In the genomic region with DNA sequence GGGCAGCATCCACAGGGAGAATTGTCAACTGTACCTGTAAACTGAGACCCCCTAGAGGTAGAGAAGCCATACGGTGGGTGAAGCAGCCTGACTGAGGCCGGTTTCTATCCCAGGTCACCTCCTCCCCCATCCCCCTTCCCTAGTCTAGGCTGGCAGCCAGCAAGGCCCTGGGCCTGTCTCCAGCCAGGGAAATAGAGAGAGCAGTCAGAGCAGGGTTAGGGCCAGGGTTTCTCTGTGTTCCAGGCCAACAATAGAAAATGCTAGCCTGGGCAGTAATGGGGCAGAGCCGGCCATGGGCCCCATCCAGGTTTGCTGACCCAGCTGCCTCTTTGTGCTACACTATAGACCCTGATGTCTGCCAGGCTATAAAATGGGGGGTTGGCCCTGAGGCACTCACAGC, we compare ENCODE assay signal across 10 mouse cellular contexts. TPM values are rescaled to one million over a fixed set of nuclear protein-coding genes. Genes with fewer than 3 reads are reported as not detected.
DNase-seq lines count a peak whose midpoint lies in the region; ATAC-seq lines count a peak whose summit lies in the region.
"Had no signal": no experiment of that assay in that cellular context is flagged by ENCODE, and none has a peak within 500 bp of the region (broad histone marks: within the 10 kb centered on the region; RNA-seq: fewer than 3 reads in every experiment).

Gene Crybb1, plus strand, starts transcription at position 390 of the 400 bp plus-strand sequence.

- no peaks in the 10 kb centered on the region for H3K9me3 ChIP-seq in hindbrain, embryonic 15.5 days
- no peaks in the 10 kb centered on the region for H3K9me3 ChIP-seq in hindbrain, embryonic 13.5 days
- no peaks in the 10 kb centered on the region for H3K9me3 ChIP-seq in forebrain, embryonic 14.5 days (replicated peaks; ENCODE audit: control insufficient read depth, low read length)
- H3K9me3 ChIP-seq: limb, embryonic 13.5 days had no signal

- intact Hi-C loops in heart, postnatal 14 days (cut with DNase I), result no loop called here
- intact Hi-C loops in left cerebral cortex, postnatal 25 days (cut with DNase I), result no loop called here

- ATAC-seq in hindbrain, embryonic 15.5 days (ENCODE audit: low FRiP score, low read depth), result 0 out of 2 replicates have a peak, but pooled peaks have one; percentile 31
- no peak for ATAC-seq in hindbrain, embryonic 13.5 days (ENCODE audit: low FRiP score)
- ATAC-seq in forebrain, embryonic 14.5 days, result no peak

- 51% methylated on average over 3 of the region's 3 CpGs for WGBS in hindbrain, embryonic 15.5 days
- 59% methylated on average over 3 of the region's 3 CpGs for WGBS in hindbrain, embryonic 13.5 days
- 34% methylated on average over 3 of the region's 3 CpGs for WGBS in forebrain, embryonic 14.5 days

- no peak within 1 kb of the TSS for H3K4me2 ChIP-seq in hindbrain, embryonic 15.5 days
- H3K4me2 ChIP-seq in hindbrain, embryonic 13.5 days, result no peak within 1 kb of the TSS
- H3K4me2 ChIP-seq in forebrain, embryonic 14.5 days (ENCODE audit: low read length), result no peak within 1 kb of the TSS
- H3K4me2 ChIP-seq: limb, embryonic 13.5 days had no signal

- DNase-seq in adrenal gland, adult (ENCODE audit: inconsistent age in 2 of 2, low spot score in 1 of 2), result peak; percentile 80 to 93
- DNase-seq in forebrain, embryonic 14.5 days (ENCODE audit: low spot score), result peak; percentile 38
- DNase-seq in heart, postnatal 14 days, result peak; percentile 78 to 83
- peak; percentile 51 to 77 for DNase-seq in left cerebral cortex, postnatal 25 days (ENCODE audit: low spot score in 2 of 2)
- DNase-seq in urinary bladder, adult 18-20 months (ENCODE audit: low spot score in 2 of 2), result no peak
- no peak for DNase-seq in c-Kit-positive CD71-positive TER-119-positive erythroid progenitor cells, embryonic 14.5 days (ENCODE audit: low spot score)

- H3K27ac ChIP-seq in hindbrain, embryonic 15.5 days (replicated peaks), result peak within 1 kb of the TSS; percentile 59
- no peak within 1 kb of the TSS for H3K27ac ChIP-seq in hindbrain, embryonic 13.5 days
- no peak within 1 kb of the TSS; the same call in 1 of the 2 replicates for H3K27ac ChIP-seq in forebrain, embryonic 14.5 days (ENCODE audit: low read depth, low read length)
- H3K27ac ChIP-seq: limb, embryonic 13.5 days had no signal

- no peaks in the 10 kb centered on the region for H3K36me3 ChIP-seq in hindbrain, embryonic 15.5 days
- no peaks in the 10 kb centered on the region for H3K36me3 ChIP-seq in hindbrain, embryonic 13.5 days
- no peaks in the 10 kb centered on the region for H3K36me3 ChIP-seq in forebrain, embryonic 14.5 days (ENCODE audit: control insufficient read depth, insufficient read depth, low read length)
- H3K36me3 ChIP-seq: limb, embryonic 13.5 days had no signal

- peaks cover 23% of the 10 kb centered on the region for H3K4me1 ChIP-seq in hindbrain, embryonic 15.5 days (replicated peaks)
- peaks cover 31% of the 10 kb centered on the region for H3K4me1 ChIP-seq in hindbrain, embryonic 13.5 days (replicated peaks)
- 0 out of 2 replicates have a peak, but pooled peaks cover 4% of the 10 kb centered on the region for H3K4me1 ChIP-seq in forebrain, embryonic 14.5 days (ENCODE audit: control insufficient read depth, insufficient read depth, low read length)

- no peak within 1 kb of the TSS for H3K4me3 ChIP-seq in hindbrain, embryonic 15.5 days
- no peak within 1 kb of the TSS for H3K4me3 ChIP-seq in hindbrain, embryonic 13.5 days
- H3K4me3 ChIP-seq in forebrain, embryonic 14.5 days (ENCODE audit: low read depth, low read length), result no peak within 1 kb of the TSS
- H3K4me3 ChIP-seq: limb, embryonic 13.5 days had no signal

- H3K27me3 ChIP-seq in hindbrain, embryonic 15.5 days, result no peaks in the 10 kb centered on the region
- peaks cover 3% of the 10 kb centered on the region; the same call in 1 of the 2 replicates for H3K27me3 ChIP-seq in hindbrain, embryonic 13.5 days
- H3K27me3 ChIP-seq in forebrain, embryonic 14.5 days (replicated peaks; ENCODE audit: control insufficient read depth, insufficient read depth, low read length), result no peaks in the 10 kb centered on the region

- H3K9ac ChIP-seq in hindbrain, embryonic 15.5 days, result no peak within 1 kb of the TSS
- no peak within 1 kb of the TSS for H3K9ac ChIP-seq in hindbrain, embryonic 13.5 days
- no peak within 1 kb of the TSS for H3K9ac ChIP-seq in forebrain, embryonic 14.5 days (ENCODE audit: low read length)
- H3K9ac ChIP-seq: limb, embryonic 13.5 days had no signal

RNA-seq across cellular contexts. Expression of gene Crybb1, which starts in this region (rescaled TPM):
- polyA plus RNA-seq in hindbrain, embryonic 15.5 days (2015; fragmentation: Nextera tagmentation; extraction: Ambion mirVana), result 3.9 and 5.3 TPM in 2 replicates
- polyA plus RNA-seq in hindbrain, embryonic 13.5 days (2015; fragmentation: Nextera tagmentation; extraction: Ambion mirVana), result 5.2 and 5.5 TPM in 2 replicates
- 2.5 and 4.6 TPM in 2 replicates for polyA plus RNA-seq in forebrain, embryonic 14.5 days (2014; fragmentation: Nextera tagmentation; extraction: Ambion mirVana)
- total RNA-seq in heart, postnatal 14 days (2021), result 1 to 10 TPM; 1.4 to 1.9 TPM
- 1 to 10 TPM; 7.7 to 9.9 TPM for total RNA-seq in left cerebral cortex, postnatal 25 days (2021)
- total RNA-seq: CH12.LX had no signal

Comparison
In these comparisons a context has a peak if more than half of its experiments do, and no peak if none do; other contexts are left out.
1. DNase-seq: peak in adrenal gland, adult (2 of 2), forebrain, embryonic 14.5 days (single experiment), heart, postnatal 14 days (2 of 2) and left cerebral cortex, postnatal 25 days (2 of 2); none in urinary bladder, adult 18-20 months (0 of 2) and c-Kit-positive CD71-positive TER-119-positive erythroid progenitor cells, embryonic 14.5 days (single experiment).